Mouse (Mus musculus) mouse embryonic stem cell (cell line): ENCODE measurements around the gene Vps37b.

Experiments
- in situ Hi-C, 2 experiments: fragments of 300-500 bp; cut with MboI; formaldehyde crosslinking; loops; 1 replicate in 1 of 2; 3 replicates in 1 of 2; pipeline ENCODE4 v1.14.3; 2019 to 2020; ENCODE audit warnings: low sequenced_read_pairs in 2 of 2, low pct_unique_long_range_greater_than_20kb in 1 of 2, mixed read lengths in 1 of 2; ENCODE audit not compliant: unreplicated experiment in 1 of 2

Gene Vps37b

DNA sequence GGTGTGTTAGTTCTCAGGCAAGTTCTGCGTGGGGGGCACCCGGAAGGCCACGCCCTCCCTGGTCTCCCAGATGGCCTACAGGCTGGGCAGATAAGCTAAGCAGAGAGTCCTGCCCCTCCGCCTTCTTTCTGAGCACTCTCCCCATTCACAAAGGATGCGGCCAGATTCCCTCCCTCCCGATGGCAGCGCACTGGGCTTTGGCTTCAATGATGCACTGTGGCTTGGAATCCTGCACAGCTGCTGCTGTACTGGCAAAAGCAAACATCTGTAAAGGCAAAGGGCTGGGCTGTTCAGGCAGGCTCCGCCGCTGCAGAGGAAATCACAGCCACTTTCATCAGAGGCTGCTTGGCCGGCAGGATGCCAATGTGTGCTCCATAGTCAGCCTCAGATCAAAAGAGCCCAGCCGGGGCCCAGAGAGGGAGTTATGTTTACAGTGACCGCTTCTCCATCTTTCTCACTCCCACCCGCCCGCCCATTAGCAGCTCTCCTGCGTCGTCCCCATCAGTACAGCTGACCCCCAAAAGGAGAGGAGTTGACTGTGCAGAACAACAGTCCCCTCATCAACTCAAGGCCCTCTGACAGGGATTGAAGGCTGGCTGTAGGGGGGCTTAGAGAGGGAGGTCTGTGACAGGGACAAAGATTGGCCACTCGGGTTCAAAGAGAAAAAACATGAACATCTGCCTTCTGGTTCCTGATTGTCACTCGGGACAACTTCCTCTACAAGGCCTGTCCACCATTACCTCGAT lies 21.0 kb downstream of the Vps37b start:
- in situ Hi-C loops, result no loop called here

DNA sequence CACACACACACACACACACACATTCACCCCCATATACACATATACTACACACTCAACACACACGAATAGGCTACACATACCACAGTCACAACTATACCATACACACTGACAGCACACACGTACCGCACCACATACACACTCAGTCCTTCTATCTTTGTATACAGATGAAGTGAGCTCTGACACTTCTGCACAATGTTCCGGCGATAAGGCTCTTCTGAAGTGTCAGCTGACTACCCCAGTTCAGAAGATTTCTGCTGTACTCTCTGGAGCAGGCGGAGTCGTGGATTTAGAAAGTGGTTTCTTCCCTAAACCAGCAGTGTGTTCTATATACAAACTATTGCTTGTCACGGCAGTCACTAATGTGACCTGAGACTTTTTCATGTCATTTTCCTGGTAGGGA lies 22.0 kb downstream of the Vps37b start:
- in situ Hi-C loops, result no loop called here

DNA sequence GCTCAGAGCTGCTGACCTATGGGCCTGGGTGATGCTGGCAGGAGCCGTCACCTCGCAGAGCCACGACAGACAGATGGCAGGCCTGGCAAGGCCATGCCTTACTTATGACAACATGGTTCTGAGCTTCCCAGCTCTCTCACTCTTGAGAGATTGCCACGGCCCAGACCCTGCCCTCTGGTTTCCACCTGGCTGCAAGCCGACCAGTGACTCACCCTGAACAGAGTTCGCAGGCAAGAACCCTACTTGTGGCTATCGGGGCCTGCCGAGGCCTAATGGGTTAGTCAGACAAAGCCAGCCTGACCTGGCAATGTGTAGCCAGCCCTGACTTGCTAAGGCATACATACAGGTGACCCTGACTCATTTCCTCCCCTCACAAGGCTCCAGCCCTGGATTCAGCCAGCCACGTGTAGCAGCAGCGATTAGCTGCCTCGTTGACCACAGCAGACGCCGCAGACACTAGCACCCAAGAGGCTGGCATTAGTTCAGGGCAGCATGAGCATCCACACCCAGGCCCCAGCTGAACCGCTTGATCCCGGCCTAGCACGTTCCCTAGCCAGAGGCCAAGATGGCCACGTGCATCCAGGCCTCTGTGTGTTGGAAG lies 25.1 kb downstream of the Vps37b start:
- in situ Hi-C loops, result loop anchor here in 1 of 2 experiments (10.0 kb wide), 1 partner anchor 78 kb away; no protein-coding TSS in a partner anchor

DNA sequence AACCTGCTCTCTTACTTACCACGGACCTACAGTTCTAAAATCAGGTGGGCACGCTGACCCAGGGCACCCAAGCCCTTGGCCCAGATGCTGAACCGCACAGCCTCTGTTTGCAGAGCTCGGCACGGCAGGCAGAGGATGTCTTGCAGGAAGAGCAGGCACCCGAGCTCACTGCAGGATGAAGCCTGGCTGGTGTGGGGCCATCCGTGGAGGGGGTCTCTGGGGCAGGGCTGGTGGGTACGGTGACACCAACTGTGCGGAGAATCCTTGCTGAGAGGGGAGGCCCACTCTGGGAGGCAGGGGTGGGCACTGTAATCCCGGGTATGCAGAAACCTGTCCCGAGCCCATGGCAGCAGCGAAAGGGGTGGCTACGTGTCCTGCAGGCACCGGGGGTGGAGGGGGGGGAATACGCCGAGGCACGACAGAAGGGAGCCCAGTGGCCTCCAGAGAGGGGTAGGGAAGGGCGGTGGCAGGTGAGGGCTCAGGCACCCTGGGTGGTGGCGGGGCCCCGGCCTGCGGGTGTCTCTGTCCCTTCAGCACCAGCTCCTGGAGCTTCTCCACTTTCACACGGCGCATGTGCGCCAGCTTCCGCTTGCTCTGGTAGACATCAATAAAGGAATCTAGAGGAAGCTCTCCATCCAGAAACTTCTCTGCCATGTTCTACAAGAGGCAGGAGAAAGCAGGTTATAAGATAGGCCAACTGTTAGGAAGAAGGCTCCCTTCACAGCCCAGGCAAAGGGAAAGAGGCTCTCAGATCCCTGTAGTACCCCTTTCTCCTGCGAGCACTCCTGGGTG lies 25.8 kb downstream of the Vps37b start:
- in situ Hi-C loops, result loop anchor here in 1 of 2 experiments (10.0 kb wide), 1 partner anchor 79 kb away; no protein-coding TSS in a partner anchor

GRCm38 (mm10) chr5:124005591-124005990 lies 26.5 kb downstream of the Vps37b start:
- in situ Hi-C loops, result loop anchor here in 1 of 2 experiments (10.0 kb wide), 1 partner anchor 79 kb away; no protein-coding TSS in a partner anchor

- in situ Hi-C loops, result loop anchor here in 1 of 2 experiments (10.0 kb wide), 1 partner anchor 80 kb away; no protein-coding TSS in a partner anchor
Measured at GRCm38 (mm10) chr5:124005151-124005500, 26.9 kb downstream of the Vps37b start.

DNA sequence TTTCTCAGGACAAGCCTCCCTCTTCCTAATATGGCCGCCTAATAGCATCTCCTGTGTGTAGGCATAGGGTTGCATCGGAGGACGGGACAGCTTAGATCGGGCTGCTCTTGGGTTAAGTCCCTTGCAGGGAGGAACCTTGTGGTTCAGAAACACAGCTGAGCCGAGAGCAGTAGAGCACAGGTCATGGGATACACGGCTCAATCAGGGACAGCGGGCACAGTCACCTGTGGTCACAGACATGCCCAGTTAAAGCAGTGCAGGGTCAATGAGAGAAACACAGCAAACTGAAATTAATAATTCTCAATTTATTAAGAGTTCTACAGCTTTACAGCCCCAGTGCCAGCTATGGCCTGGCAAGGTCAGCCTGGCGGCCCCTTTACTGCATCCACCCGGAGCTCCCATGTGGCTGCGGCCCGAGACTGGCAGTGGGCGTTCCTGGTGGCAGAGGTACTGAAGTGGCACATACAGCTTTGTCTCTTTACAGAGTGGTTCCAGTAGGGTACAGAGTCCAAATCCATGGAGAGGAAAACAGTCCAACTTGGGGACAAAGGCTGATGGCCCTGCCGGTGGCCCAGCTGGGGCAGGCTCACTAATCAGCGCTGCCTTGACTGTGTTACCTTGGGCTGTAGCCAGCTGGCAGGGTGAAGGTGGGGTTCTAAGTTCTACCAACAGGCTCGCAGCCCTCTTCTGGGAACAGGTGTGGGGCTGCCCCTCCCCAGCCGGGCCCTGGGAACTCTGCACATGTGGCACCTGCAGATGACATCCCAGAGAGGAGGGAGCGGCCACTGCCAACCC lies 27.5 kb downstream of the Vps37b start:
- in situ Hi-C loops, result loop anchor here (5.0 to 10.0 kb wide), 2 partner anchors 80 to 88 kb away; no protein-coding TSS in a partner anchor

GRCm38 (mm10) chr5:124003375-124003774 lies 28.7 kb downstream of the Vps37b start:
- in situ Hi-C loops, result loop anchor here (5.0 to 10.0 kb wide), 2 partner anchors 81 to 89 kb away; no protein-coding TSS in a partner anchor

DNA sequence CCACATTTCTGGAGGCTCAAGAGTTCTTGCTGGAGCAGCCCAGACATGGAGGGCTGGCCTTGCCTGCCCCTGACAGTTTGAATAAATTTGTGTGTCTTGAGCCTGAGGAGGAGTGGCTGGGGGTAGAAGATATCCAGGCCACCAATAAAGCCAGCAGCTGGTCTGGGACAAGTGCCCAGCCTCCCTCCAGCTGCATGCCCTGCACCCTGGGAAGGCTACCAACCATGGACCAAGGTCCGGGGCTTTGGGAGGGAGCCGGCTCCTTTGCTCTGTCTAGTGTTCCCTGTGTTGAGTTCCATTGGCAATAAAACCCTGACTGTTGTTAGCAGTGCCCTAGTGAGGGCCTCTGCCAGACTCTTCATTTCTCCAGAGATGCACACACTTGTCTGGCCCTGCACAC lies 29.2 kb downstream of the Vps37b start:
- in situ Hi-C loops, result loop anchor here (5.0 to 10.0 kb wide), 2 partner anchors 82 to 89 kb away; no protein-coding TSS in a partner anchor

GRCm38 (mm10) chr5:124001274-124001673 lies 30.8 kb downstream of the Vps37b start:
- in situ Hi-C loops, result loop anchor here (5.0 to 10.0 kb wide), 2 partner anchors 84 to 91 kb away; no protein-coding TSS in a partner anchor

GRCm38 (mm10) chr5:124000824-124001223 lies 31.2 kb downstream of the Vps37b start:
- in situ Hi-C loops, result loop anchor here (5.0 to 10.0 kb wide), 2 partner anchors 84 to 91 kb away; no protein-coding TSS in a partner anchor

DNA sequence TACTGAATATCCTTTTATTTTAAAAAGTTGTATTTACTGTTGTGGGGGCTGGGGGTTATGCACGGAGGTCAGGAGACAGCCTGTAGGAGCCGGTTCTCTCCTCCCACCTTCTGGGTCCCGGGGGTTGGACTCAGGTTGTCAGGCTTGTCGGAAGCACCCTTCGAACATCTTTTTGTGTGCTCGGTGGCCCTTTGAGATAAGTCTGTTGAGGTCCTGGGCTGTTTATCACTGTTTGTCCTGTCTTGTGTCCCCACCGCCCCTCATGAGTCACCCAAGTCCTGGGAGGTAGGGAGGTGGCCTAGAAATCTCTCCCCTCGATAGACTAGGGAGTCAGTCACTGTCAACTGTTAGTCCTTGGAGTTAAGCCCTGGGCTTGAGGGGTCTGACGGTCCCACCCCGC lies 33.7 kb downstream of the Vps37b start:
- in situ Hi-C loops, result no loop called here

DNA sequence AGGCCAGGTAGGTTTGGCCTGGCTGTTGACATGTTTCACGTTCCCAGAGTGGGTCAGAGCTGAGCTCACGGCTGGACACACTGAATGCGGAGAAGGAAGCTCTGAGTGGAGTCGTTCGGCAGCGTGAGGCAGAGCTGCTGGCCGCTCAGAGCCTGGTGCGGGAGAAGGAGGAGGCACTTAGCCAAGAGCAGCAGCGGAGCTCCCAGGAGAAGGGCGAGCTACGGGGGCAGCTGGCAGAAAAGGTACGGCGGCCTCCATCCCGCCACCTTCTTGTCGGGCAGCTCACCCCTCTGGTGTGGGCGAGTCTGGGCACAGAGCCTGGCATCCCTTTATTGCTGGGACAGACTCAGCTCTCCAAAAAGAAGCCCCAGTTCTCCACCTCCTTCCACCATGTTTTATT lies 34.3 kb downstream of the Vps37b start:
- in situ Hi-C loops, result no loop called here

DNA sequence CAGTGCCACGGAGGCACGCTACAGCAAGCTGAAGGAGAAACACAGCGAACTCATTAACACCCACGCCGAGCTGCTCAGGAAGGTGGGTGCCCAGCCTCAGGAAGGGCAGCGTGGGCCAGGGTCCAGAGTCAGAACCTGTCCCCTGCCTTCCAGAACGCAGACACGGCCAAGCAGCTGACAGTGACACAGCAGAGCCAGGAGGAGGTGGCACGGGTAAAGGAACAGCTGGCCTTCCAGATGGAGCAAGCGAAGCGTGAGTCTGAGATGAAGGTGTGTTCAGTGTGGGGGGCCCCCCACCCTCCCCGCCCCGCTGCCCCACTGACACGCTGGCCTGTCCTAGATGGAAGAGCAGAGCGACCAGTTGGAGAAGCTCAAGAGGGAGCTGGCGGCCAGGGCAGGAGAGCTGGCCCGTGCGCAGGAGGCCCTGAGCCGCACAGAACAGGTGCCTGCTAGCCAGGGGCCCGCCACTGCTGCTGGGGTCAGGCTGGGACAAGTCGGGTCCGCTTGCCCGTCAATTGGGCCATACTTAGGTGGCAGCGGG lies 34.8 kb downstream of the Vps37b start:
- in situ Hi-C loops, result no loop called here

- in situ Hi-C loops, result no loop called here
Measured at GRCm38 (mm10) chr5:123996695-123997094, 35.4 kb downstream of the Vps37b start.

DNA sequence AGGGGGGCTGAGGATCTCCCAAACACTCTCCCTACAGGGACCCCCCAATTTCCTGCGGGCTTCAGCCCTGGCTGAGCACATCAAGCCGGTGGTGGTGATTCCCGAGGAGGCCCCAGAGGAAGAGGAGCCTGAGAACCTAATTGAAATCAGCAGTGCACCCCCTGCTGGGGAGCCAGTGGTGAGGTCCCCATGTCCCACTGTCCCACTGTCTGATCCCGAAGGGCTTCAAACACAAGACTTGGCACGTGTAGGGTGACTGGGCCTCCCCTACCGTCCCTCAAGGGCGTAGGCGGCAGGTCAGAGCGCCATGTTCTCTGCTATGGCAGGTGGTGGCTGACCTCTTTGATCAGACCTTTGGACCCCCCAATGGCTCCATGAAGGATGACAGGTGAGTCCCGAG lies 35.9 kb downstream of the Vps37b start:
- in situ Hi-C loops, result no loop called here

- in situ Hi-C loops, result no loop called here
Measured at GRCm38 (mm10) chr5:123995388-123995787, 36.7 kb downstream of the Vps37b start.

GRCm38 (mm10) chr5:123994468-123994867 lies 37.6 kb downstream of the Vps37b start:
- in situ Hi-C loops, result no loop called here
